Mouse (Mus musculus): ENCODE results near the gene Cyp2c40. TPM values are rescaled to one million over a fixed set of nuclear protein-coding genes. Genes with fewer than 3 reads are reported as not detected.
"Not testable (repeated sequence)": the region's sequence is repeated elsewhere in the genome, so short reads cannot be mapped to it uniquely, and the experiment has no call there.

Gene Cyp2c40
- total RNA-seq (2022) = not detected

DNA sequence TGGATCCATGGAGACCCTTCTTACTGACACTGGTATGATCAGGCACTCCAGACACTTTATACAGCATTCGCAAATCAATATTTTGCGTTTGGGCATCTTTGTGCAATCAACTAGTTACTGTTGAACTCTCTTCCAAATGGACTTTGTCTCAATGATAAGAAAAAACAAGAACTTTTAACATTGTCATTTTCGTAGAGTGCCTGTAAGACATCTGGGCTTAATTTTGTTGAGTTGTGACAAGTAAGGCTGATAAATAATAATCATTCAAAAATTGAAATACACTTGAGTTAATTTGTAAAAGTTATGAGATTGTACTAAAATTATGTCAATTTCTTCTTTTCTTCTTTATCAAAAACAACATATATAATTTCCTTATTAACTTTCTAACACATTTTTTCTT lies at the start of gene Cyp2c40:
Gene Cyp2c40, minus strand, starts transcription at position 101 of the 400 bp plus-strand sequence.
- DNase-seq (ENCODE audit: low spot score) = not testable (repeated sequence)

DNA sequence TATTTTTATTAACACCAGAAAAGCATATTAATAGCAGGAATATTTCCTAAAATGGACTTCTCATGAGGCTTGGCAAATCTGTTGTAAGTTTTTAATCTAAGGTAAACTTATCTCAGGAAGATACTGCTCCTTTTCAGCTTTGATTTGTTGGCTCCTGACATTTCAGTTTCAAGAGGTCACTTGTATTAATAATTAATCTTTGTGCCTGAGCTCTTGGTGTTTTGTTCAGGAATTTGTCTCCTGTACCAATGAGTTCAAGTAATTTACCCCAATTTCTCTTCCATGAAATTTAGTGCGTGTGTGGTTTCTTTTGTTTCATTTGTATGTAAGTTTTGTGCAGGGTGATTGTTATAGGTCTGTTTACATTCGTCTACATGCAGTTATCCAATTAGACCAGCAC lies 8.3 kb upstream of the Cyp2c40 start:
- not testable (repeated sequence) for DNase-seq (ENCODE audit: low spot score)

DNA sequence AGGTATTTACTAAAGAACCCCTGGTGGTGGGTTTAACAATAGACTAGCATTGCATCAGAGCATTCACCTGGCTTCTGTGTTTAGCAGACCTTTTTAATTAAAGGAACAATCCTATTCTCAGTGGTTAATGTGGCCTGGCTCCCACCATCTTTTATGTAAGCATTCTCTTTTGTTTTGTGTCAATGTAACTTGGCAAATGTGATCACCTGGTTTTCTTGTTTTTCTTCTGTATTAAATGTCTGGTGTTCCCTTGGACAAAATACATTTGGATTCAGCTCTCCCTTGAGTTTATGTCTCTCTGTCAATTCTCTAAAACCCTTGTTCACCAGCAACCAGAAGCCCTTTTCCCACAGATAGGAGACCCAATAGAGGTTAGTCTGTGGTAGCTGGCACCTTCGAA lies 3.8 kb upstream of the Cyp2c40 start:
- not testable (repeated sequence) for DNase-seq (ENCODE audit: low spot score)

DNA sequence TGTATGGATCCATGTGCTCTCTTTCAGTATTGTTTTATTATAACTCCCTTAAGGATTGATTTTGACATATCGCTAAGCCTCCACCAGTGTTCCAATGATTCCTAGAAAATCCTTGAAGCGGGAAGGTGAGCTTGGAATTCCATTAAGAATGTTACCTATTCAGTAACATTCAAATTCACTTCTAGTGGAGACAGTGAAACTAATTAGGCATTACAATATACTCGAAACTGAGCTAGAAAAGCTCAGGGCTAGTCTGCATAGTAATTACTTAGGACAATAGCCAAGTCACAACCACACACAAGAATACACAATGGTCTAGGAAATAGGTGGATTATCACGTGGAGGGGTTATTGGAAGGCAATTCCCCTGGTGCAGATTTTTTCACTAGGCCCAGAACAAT lies 3.4 kb upstream of the Cyp2c40 start:
- not testable (repeated sequence) for DNase-seq (ENCODE audit: low spot score)

DNA sequence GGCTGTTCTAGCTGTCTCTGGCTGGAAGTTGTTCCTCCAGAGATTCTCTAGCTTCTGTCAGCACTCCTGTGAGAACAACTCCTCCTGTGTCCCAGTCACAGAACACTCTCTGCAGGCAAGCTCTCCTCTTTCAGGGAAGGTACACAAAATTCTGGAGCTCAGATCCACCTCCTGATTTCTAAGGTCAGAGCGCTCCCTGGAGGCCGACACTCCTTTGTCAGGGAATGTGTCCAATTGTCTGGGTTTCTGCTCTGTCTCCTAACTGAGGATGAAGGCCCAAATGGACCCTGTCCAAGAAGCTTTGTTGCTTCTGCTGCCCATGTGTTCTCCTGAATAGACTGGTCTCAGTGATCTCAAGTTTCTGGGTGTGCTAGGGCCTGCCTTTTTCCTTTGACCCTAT lies 27.2 kb downstream of the Cyp2c40 start:
- DNase-seq (ENCODE audit: low spot score) = not testable (repeated sequence)

DNA sequence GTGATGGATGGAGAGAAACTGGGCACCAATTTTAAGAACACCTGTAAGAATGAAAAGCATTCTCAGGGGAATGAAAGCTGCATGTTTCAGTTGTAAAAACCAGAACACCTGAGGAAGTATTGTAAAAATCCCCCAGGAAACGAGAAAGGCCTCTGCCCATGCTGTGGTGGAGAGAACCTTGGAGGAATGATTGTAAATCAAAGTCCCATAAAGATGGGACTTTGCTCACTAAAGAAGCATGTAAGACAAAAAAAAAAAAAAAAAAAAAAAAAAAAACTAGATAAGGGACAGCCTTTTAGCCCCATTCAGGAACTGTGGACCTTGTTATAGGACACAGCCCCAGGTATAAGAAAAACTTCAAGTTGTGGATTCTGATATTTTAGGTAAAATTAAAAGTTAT lies 67.3 kb downstream of the Cyp2c40 start:
- DNase-seq (ENCODE audit: low spot score) = no peak

DNA sequence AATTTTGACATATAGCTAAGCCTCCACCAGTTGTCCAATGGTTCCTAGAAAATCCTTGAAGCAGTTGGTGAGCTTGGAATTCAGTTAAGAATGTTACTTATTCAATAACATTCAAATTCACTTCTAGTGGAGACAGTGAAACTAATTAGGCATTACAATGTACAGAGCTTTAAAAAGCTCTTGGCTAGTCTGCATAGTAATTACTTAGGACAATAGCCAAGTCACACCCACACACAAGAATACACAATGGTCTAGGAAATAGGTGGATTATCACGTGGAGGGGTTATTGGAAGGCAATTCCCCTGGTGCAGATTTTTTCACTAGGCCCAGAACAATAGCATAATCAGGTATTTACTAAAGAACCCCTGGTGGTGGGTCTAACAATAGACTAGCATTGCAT lies 68.3 kb downstream of the Cyp2c40 start:
- DNase-seq (ENCODE audit: low spot score) = not testable (repeated sequence)

DNA sequence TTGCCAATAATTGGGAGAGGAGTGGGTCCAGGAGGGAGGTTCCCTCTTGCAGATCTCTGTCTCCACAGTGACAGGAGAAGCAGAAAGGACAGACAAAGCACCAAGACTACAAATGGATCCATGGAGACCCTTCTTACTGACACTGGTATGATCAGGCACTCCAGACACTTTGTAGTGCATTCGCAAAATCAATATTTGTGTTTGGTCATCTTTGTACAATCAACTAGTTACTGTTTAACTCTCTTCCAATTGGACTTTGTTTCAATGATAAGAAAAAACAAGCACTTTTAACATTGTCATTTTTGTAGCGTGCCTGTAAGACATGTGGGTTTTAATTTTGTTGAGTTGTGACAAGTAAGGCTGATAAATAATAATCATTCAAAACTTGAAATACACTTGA lies 71.7 kb downstream of the Cyp2c40 start, which contains the start of gene Cyp2c68:
Gene Cyp2c68, minus strand, starts transcription at position 135 of the 400 bp plus-strand sequence.
- no peak for DNase-seq (ENCODE audit: low spot score)

Other genes starting within 250 kb of the Cyp2c40 start
- gene Cyp2c67, start 163.8 kb downstream of the Cyp2c40 start, total RNA-seq (2022) = not detected
- not detected for gene Cyp2c68, start 71.8 kb downstream of the Cyp2c40 start, total RNA-seq (2022)
- gene Cyp2c69, start 74.0 kb upstream of the Cyp2c40 start, total RNA-seq (2022) = not detected
- gene Cyp2c37, start 179.6 kb upstream of the Cyp2c40 start, total RNA-seq (2022) = not detected

All from heart, adult 8-10 months (tissue).